ENCODE assay signal across 15 mouse cellular contexts in genomic region chr7:67691036-67691435, GRCm38 (mm10). TPM values are rescaled to one million over a fixed set of nuclear protein-coding genes. Genes with fewer than 3 reads are reported as not detected.
DNase-seq lines count a peak whose midpoint lies in the region; ATAC-seq and TF ChIP-seq lines count a peak whose summit lies in the region.
"Had no signal": no experiment of that assay in that cellular context is flagged by ENCODE, and none has a peak within 500 bp of the region (broad histone marks: within the 10 kb centered on the region; RNA-seq: fewer than 3 reads in every experiment).

No protein-coding gene starts in this region.

- no peak for TF ChIP-seq POLR2A in kidney, adult 2 months (IDR thresholded peaks at IDR 0.05; ENCODE audit: low read depth, low read length)

- no peak overlapping the region for H3K4me3 ChIP-seq in kidney, adult 2 months (ENCODE audit: insufficient read depth, low read depth, low read length)
- H3K4me3 ChIP-seq in kidney, embryonic 15.5 days (replicated peaks) = no peak overlapping the region
- no peak overlapping the region for H3K4me3 ChIP-seq in heart, embryonic 15.5 days
- H3K4me3 ChIP-seq: midbrain, embryonic 12.5 days; neural tube, embryonic 12.5 days had no signal

- peaks cover 2% of the 10 kb centered on the region; the same call in 1 of the 2 replicates for H3K4me1 ChIP-seq in kidney, adult 2 months (ENCODE audit: control insufficient read depth, insufficient read depth, low read length)
- peaks cover 3% of the 10 kb centered on the region; the same call in 1 of the 2 replicates for H3K4me1 ChIP-seq in kidney, embryonic 15.5 days
- peaks cover 24% of the 10 kb centered on the region for H3K4me1 ChIP-seq in heart, embryonic 15.5 days (replicated peaks)
- H3K4me1 ChIP-seq: midbrain, embryonic 12.5 days; neural tube, embryonic 12.5 days had no signal

- 0 out of 2 replicates have a peak overlapping the region, but pooled peaks have one; percentile 1 for H3K27ac ChIP-seq in kidney, adult 2 months (ENCODE audit: insufficient read depth, low read depth, low read length)
- H3K27ac ChIP-seq in kidney, embryonic 15.5 days = no peak overlapping the region
- H3K27ac ChIP-seq in heart, embryonic 15.5 days = peak overlapping the region; percentile 15; the same call in 1 of the 2 replicates
- H3K27ac ChIP-seq: liver, embryonic 14.5 days; midbrain, embryonic 12.5 days; neural tube, embryonic 12.5 days had no signal

- H3K9ac ChIP-seq in kidney, embryonic 15.5 days = no peak overlapping the region
- H3K9ac ChIP-seq in heart, embryonic 15.5 days = no peak overlapping the region
- H3K9ac ChIP-seq: liver, embryonic 14.5 days; midbrain, embryonic 12.5 days; neural tube, embryonic 12.5 days had no signal

- peak; percentile 61 for DNase-seq in adrenal gland, adult 2 months
- no peak for DNase-seq in adrenal gland, postnatal 25 days
- DNase-seq in kidney, adult 2 months = peak; percentile 74
- DNase-seq in skeletal muscle tissue, adult 2 months (ENCODE audit: low read depth, low spot score) = peak; percentile 86
- no peak for DNase-seq in layer of hippocampus, adult 9-11 months
- DNase-seq: cerebellum, postnatal 14 days; lung, postnatal 36 days; thymus, postnatal 25 days had no signal

- H3K36me3 ChIP-seq in kidney, adult 2 months (ENCODE audit: control insufficient read depth, insufficient read depth, low read length) = no peaks in the 10 kb centered on the region
- peaks cover 15% of the 10 kb centered on the region; the same call in 1 of the 2 replicates for H3K36me3 ChIP-seq in kidney, embryonic 15.5 days
- H3K36me3 ChIP-seq in heart, embryonic 15.5 days = no peaks in the 10 kb centered on the region
- H3K36me3 ChIP-seq: neural tube, embryonic 12.5 days had no signal

- H3K9me3 ChIP-seq in kidney, embryonic 15.5 days (replicated peaks) = no peaks in the 10 kb centered on the region
- no peaks in the 10 kb centered on the region for H3K9me3 ChIP-seq in heart, embryonic 15.5 days (replicated peaks)
- H3K9me3 ChIP-seq: midbrain, embryonic 12.5 days; neural tube, embryonic 12.5 days had no signal

- no peak for ATAC-seq in kidney, embryonic 15.5 days (replicated peaks; ENCODE audit: low FRiP score)
- ATAC-seq in heart, embryonic 15.5 days (replicated peaks; ENCODE audit: insufficient number of reproducible peaks, insufficient read depth, low FRiP score, low read depth) = no peak
- ATAC-seq in monocyte, adult 5-6 weeks (replicated peaks; ENCODE audit: insufficient number of reproducible peaks, low FRiP score, low TSS enrichment, poor library complexity, severe bottlenecking) = no peak
- ATAC-seq: Patski had no signal

- no peak overlapping the region for H3K4me2 ChIP-seq in kidney, embryonic 15.5 days
- no peak overlapping the region for H3K4me2 ChIP-seq in heart, embryonic 15.5 days
- H3K4me2 ChIP-seq: midbrain, embryonic 12.5 days; neural tube, embryonic 12.5 days had no signal

- H3K27me3 ChIP-seq in kidney, adult 2 months (replicated peaks; ENCODE audit: control insufficient read depth, insufficient read depth, low read length) = no peaks in the 10 kb centered on the region
- H3K27me3 ChIP-seq in kidney, embryonic 15.5 days = no peaks in the 10 kb centered on the region
- H3K27me3 ChIP-seq in heart, embryonic 15.5 days = no peaks in the 10 kb centered on the region
- H3K27me3 ChIP-seq: midbrain, embryonic 12.5 days; neural tube, embryonic 12.5 days; Patski had no signal

- TF ChIP-seq CTCF in kidney, adult 2 months (conservative IDR thresholded peaks at IDR 0.05; ENCODE audit: insufficient read depth, insufficient read length, low read depth, low read length) = no peak

- 72% methylated on average over 6 of the region's 6 CpGs for WGBS in kidney, adult 2 months
- WGBS in kidney, embryonic 15.5 days = 58% methylated on average over 6 of the region's 6 CpGs
- 37% methylated on average over 6 of the region's 6 CpGs for WGBS in heart, embryonic 15.5 days

RNA-seq across cellular contexts. Expression of gene Ttc23, which starts 43.8 kb away (rescaled TPM):
- total RNA-seq in adrenal gland, adult 2 months (2021) = 10 to 100 TPM; 26.8 to 30.1 TPM
- polyA plus RNA-seq in adrenal gland, adult 2 months (2012; rRNA removed) = 4.9 and 5.1 TPM in 2 replicates
- 34.8 and 45.0 TPM in 2 replicates for total RNA-seq in adrenal gland, postnatal 25 days (2021)
- 8.4 and 8.8 TPM in 2 replicates for polyA plus RNA-seq in kidney, adult 2 months (2012; rRNA removed)
- polyA plus RNA-seq in kidney, embryonic 15.5 days (2015; fragmentation: Nextera tagmentation; extraction: Ambion mirVana) = 30.4 and 33.1 TPM in 2 replicates
- 15.7 and 20.4 TPM in 2 replicates for polyA plus RNA-seq in heart, embryonic 15.5 days (2015; fragmentation: Nextera tagmentation; extraction: Ambion mirVana)
- total RNA-seq in monocyte, adult 5-6 weeks (2017) = 5.6 to 12.5 TPM (median 6.6 TPM) in 3 replicates

RNA-seq across cellular contexts. Expression of gene Lrrc28, which starts 46.0 kb away (rescaled TPM):
- total RNA-seq in adrenal gland, adult 2 months (2021) = 10 to 100 TPM; 19.4 to 24.7 TPM
- polyA plus RNA-seq in adrenal gland, adult 2 months (2012; rRNA removed) = 18.6 and 24.1 TPM in 2 replicates
- total RNA-seq in adrenal gland, postnatal 25 days (2021) = 14.1 and 22.0 TPM in 2 replicates
- 41.8 and 46.1 TPM in 2 replicates for polyA plus RNA-seq in kidney, adult 2 months (2012; rRNA removed)
- 15.3 and 15.7 TPM in 2 replicates for polyA plus RNA-seq in kidney, embryonic 15.5 days (2015; fragmentation: Nextera tagmentation; extraction: Ambion mirVana)
- 10.7 and 11.5 TPM in 2 replicates for polyA plus RNA-seq in heart, embryonic 15.5 days (2015; fragmentation: Nextera tagmentation; extraction: Ambion mirVana)
- total RNA-seq in monocyte, adult 5-6 weeks (2017) = 7.1 to 15.5 TPM (median 11.9 TPM) in 3 replicates

Comparison
In these comparisons a context has a peak if more than half of its experiments do, and no peak if none do; other contexts are left out.
1. DNase-seq: peak in adrenal gland, adult 2 months (single experiment), kidney, adult 2 months (single experiment) and skeletal muscle tissue, adult 2 months (single experiment); none in adrenal gland, postnatal 25 days (single experiment) and layer of hippocampus, adult 9-11 months (single experiment).